Mouse (Mus musculus) left cerebral cortex, postnatal 10 days (tissue): ENCODE measurements at regions not wholly inside any gene's neighbourhood (a gene's known extent, or its start where the extent isn't known, plus 50 kb on each side); places are given as distances from the start of the nearest gene placed in this dataset.

ENCODE experiments used
- DNase-seq, 2 experiments: peaks; one replicate each; pipeline ENCODE4 v3.0.0; 2021 to 2022; ENCODE audit warnings: low spot score in 2 of 2, mixed read lengths in 1 of 2; ENCODE audit errors: extremely low spot score in 1 of 2
- intact Hi-C: fragments of 180-260 bp; cut with DNase I; formaldehyde crosslinking; loops from one replicate; pipeline ENCODE4 v1.15.1; 2025

GRCm38 (mm10) chr7:40389795-40390194 lies 508.3 kb upstream of the Vstm2b start:
- no peak for DNase-seq
- intact Hi-C loops = no loop called here

- DNase-seq = peak in 1 of 2 experiments; percentile 37
- intact Hi-C loops = no loop called here
Observed at GRCm38 (mm10) chr7:40390927-40391326, 507.2 kb upstream of the Vstm2b start.

GRCm38 (mm10) chr7:40391626-40392025 lies 506.5 kb upstream of the Vstm2b start:
- DNase-seq = no peak
- intact Hi-C loops = no loop called here

GRCm38 (mm10) chr7:40392207-40392606 lies 505.9 kb upstream of the Vstm2b start:
- intact Hi-C loops = no loop called here
- DNase-seq = no peak

GRCm38 (mm10) chr7:40392699-40393098 lies 505.4 kb upstream of the Vstm2b start:
- intact Hi-C loops = no loop called here
- no peak for DNase-seq

GRCm38 (mm10) chr7:40398266-40398665 lies 499.9 kb upstream of the Vstm2b start:
- intact Hi-C loops = no loop called here
- DNase-seq = no peak

GRCm38 (mm10) chr7:40419332-40419731 lies 478.8 kb upstream of the Vstm2b start:
- DNase-seq = no peak
- intact Hi-C loops = no loop called here

GRCm38 (mm10) chr7:40422125-40422524 lies 476.0 kb upstream of the Vstm2b start:
- no peak for DNase-seq
- intact Hi-C loops = no loop called here

GRCm38 (mm10) chr7:40429416-40429815 lies 468.7 kb upstream of the Vstm2b start:
- no peak for DNase-seq
- intact Hi-C loops = no loop called here

GRCm38 (mm10) chr7:40433906-40434305 lies 464.2 kb upstream of the Vstm2b start:
- intact Hi-C loops = no loop called here
- DNase-seq = no peak

- DNase-seq = no peak
- intact Hi-C loops = loop anchor here (10.0 kb wide), 1 partner anchor 64 kb away; no protein-coding TSS in a partner anchor
Observed at GRCm38 (mm10) chr7:40441128-40441527, 457.0 kb upstream of the Vstm2b start.

GRCm38 (mm10) chr7:40441786-40442185 lies 456.3 kb upstream of the Vstm2b start:
- DNase-seq = no peak
- intact Hi-C loops = loop anchor here (10.0 kb wide), 1 partner anchor 63 kb away; no protein-coding TSS in a partner anchor

GRCm38 (mm10) chr7:40466382-40466781 lies 431.7 kb upstream of the Vstm2b start:
- intact Hi-C loops = no loop called here

GRCm38 (mm10) chr7:40487256-40487655 lies 410.9 kb upstream of the Vstm2b start:
- intact Hi-C loops = no loop called here
- no peak for DNase-seq

More at GRCm38 (mm10) chr7:40466382-40466781, 431.7 kb upstream of the Vstm2b start:
- DNase-seq = no peak

- DNase-seq = no peak
- intact Hi-C loops = no loop called here
Observed at GRCm38 (mm10) chr7:40522703-40523267, 375.3 kb upstream of the Vstm2b start.

- intact Hi-C loops = no loop called here
- peak in 1 of 2 experiments; percentile 23 for DNase-seq
Observed at GRCm38 (mm10) chr7:40536601-40537000, 361.5 kb upstream of the Vstm2b start.

- intact Hi-C loops = no loop called here
- DNase-seq = no peak
Observed at GRCm38 (mm10) chr7:40537621-40538020, 360.5 kb upstream of the Vstm2b start.

- no peak for DNase-seq
- intact Hi-C loops = no loop called here
Observed at GRCm38 (mm10) chr7:40539789-40540188, 358.3 kb upstream of the Vstm2b start.

GRCm38 (mm10) chr7:40541283-40541682 lies 356.8 kb upstream of the Vstm2b start:
- intact Hi-C loops = no loop called here
- DNase-seq = no peak

- intact Hi-C loops = no loop called here
- DNase-seq = no peak
Observed at GRCm38 (mm10) chr7:40563447-40564118, 334.5 kb upstream of the Vstm2b start.

GRCm38 (mm10) chr7:40575971-40576370 lies 322.2 kb upstream of the Vstm2b start:
- intact Hi-C loops = no loop called here
- DNase-seq = no peak
